Mouse (Mus musculus) cerebellum, adult 18-20 months (tissue): ENCODE data around the gene Mctp2.
A peak's percentile ranks its signal among the peaks of the same experiment; 100 is the strongest.

Source experiments
- DNase-seq, 2 experiments: peaks; one replicate each; pipeline ENCODE4 v3.0.0; 2021

The Mctp2 gene

GRCm38 (mm10) chr7:72165726-72166701 lies 140.4 kb downstream of the Mctp2 start:
- no peak for DNase-seq

GRCm38 (mm10) chr7:72162256-72162655 lies 144.2 kb downstream of the Mctp2 start:
- DNase-seq, result no peak

- no peak for DNase-seq
Observed at GRCm38 (mm10) chr7:72159513-72160063, 146.8 kb downstream of the Mctp2 start.

GRCm38 (mm10) chr7:72150799-72151708 lies 155.4 kb downstream of the Mctp2 start:
- DNase-seq, result no peak

GRCm38 (mm10) chr7:72149073-72149472 lies 157.3 kb downstream of the Mctp2 start:
- DNase-seq, result peak; percentile 3 to 11

GRCm38 (mm10) chr7:72146849-72147248 lies 159.6 kb downstream of the Mctp2 start:
- DNase-seq, result no peak

- DNase-seq, result no peak
Observed at GRCm38 (mm10) chr7:72145726-72146520, 160.5 kb downstream of the Mctp2 start.

- no peak for DNase-seq
Observed at GRCm38 (mm10) chr7:72138701-72139100, 167.7 kb downstream of the Mctp2 start.

- no peak for DNase-seq
Observed at GRCm38 (mm10) chr7:72120986-72121385, 185.4 kb downstream of the Mctp2 start.

GRCm38 (mm10) chr7:72119713-72120112 lies 186.7 kb downstream of the Mctp2 start:
- no peak for DNase-seq

GRCm38 (mm10) chr7:72117376-72118077 lies 188.9 kb downstream of the Mctp2 start:
- no peak for DNase-seq

- no peak for DNase-seq
Observed at GRCm38 (mm10) chr7:72115073-72115472, 191.3 kb downstream of the Mctp2 start.

GRCm38 (mm10) chr7:72110578-72110977 lies 195.8 kb downstream of the Mctp2 start:
- DNase-seq, result no peak

GRCm38 (mm10) chr7:72108639-72109399 lies 197.6 kb downstream of the Mctp2 start:
- DNase-seq, result no peak

- DNase-seq, result no peak
Observed at GRCm38 (mm10) chr7:72104170-72104569, 202.2 kb downstream of the Mctp2 start.

- no peak for DNase-seq
Observed at GRCm38 (mm10) chr7:72103654-72104053, 202.8 kb downstream of the Mctp2 start.

GRCm38 (mm10) chr7:72100683-72101082 lies 205.7 kb downstream of the Mctp2 start:
- no peak for DNase-seq

- DNase-seq, result no peak
Observed at GRCm38 (mm10) chr7:72098603-72099002, 207.8 kb downstream of the Mctp2 start.

- DNase-seq, result no peak
Observed at GRCm38 (mm10) chr7:72096973-72097372, 209.4 kb downstream of the Mctp2 start.

- no peak for DNase-seq
Observed at GRCm38 (mm10) chr7:72096433-72096832, 210.0 kb downstream of the Mctp2 start.
